Mouse (Mus musculus) forebrain, embryonic 14.5 days (tissue): ENCODE results near the gene Tex9. TPM values are rescaled to one million over a fixed set of nuclear protein-coding genes. Genes with fewer than 3 reads are reported as not detected.
A peak's percentile ranks its signal among the peaks of the same experiment; 100 is the strongest.

Source experiments
- ATAC-seq: fragments of 200-750 bp; cut with Nextera tagmentation; 2 replicates; pipeline ENCODE4 v1.8.0; 2017; ENCODE audit warnings: mild to moderate bottlenecking, moderate library complexity
- DNase-seq: peaks from one replicate; pipeline ENCODE4 v3.0.0-alpha.2; 2015; ENCODE audit warnings: low spot score
- H3K27ac ChIP-seq: fragments of 300-500 bp; sonication (generic); 2 replicates; pipeline ENCODE4 v1.5.1; 2014; ENCODE audit warnings: low read depth, mild to moderate bottlenecking, control low read depth, low read length, moderate library complexity
- H3K27me3 ChIP-seq: fragments of 300-500 bp; sonication (generic); replicated peaks from 2 replicates; pipeline ENCODE4 v1.6.1; 2014; ENCODE audit warnings: low read length, control low read depth, mixed read lengths; ENCODE audit not compliant: control insufficient read depth, insufficient read depth
- H3K36me3 ChIP-seq: fragments of 300-500 bp; sonication (generic); 2 replicates; pipeline ENCODE4 v1.6.1; 2014; ENCODE audit warnings: low read length, control low read depth; ENCODE audit not compliant: control insufficient read depth, insufficient read depth
- H3K4me1 ChIP-seq: fragments of 300-500 bp; sonication (generic); 2 replicates; pipeline ENCODE4 v1.6.1; 2014; ENCODE audit warnings: antibody characterized with exemption, low read length, control low read depth; ENCODE audit not compliant: control insufficient read depth, insufficient read depth
- H3K4me2 ChIP-seq: fragments of 300-500 bp; sonication (generic); 2 replicates; pipeline ENCODE4 v1.6.1; 2014; ENCODE audit warnings: mild to moderate bottlenecking, control low read depth, low read length
- H3K4me3 ChIP-seq: fragments of 300-500 bp; sonication (generic); 2 replicates; pipeline ENCODE4 v1.5.1; 2014; ENCODE audit warnings: low read depth, low read length, control low read depth
- H3K9ac ChIP-seq: fragments of 300-500 bp; sonication (generic); 2 replicates; pipeline ENCODE4 v1.6.1; 2014; ENCODE audit warnings: mild to moderate bottlenecking, low read length, control low read depth, moderate library complexity
- H3K9me3 ChIP-seq: fragments of 300-500 bp; sonication (generic); replicated peaks from 2 replicates; pipeline ENCODE4 v1.6.1; 2016; ENCODE audit warnings: low read length, control low read depth, mixed read lengths; ENCODE audit not compliant: control insufficient read depth
- WGBS: fragments of 180-500 bp; shearing (Covaris S2); extraction: QIAGEN DNeasy Blood & Tissue Kit; methylation state at CpG from one replicate; pipeline ENCODE4 v1.1.7; 2014; 5-methylcytosine and 5-hydroxymethylcytosine counted together
- polyA plus RNA-seq: library from polyadenylated mRNA; unstranded; fragments of >200 nt; fragmentation: Nextera tagmentation; extraction: Ambion mirVana; gene quantifications from 2 replicates; pipeline ENCODE4 v1.2.1, GENCODE M21; 2014

The Tex9 gene
- polyA plus RNA-seq, 1 experiment from 2014 or later, result 35.3 TPM

DNA sequence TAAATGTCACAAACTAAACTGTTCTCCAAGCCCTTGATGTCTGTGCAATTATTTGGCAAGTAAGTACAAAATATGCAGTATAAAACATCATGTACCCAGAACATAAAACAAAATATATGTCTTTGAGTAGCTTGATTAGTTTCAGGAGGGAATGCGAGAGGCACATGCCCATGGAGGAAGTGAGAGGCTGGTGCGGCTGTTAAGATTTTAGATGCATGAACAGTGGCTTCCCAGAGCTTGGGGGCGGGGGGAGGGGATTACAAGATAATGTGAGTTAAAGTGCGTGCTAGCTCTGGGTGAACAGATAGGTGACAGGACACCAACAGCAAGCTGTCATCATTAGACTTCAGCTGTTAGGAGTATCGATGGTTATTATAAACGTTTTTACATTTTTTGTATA is 40.9 kb downstream of the Tex9 start:
- Histone ChIP-seq H3K36me3 (peaks cover 42% of the 10 kb centered on the region), H3K9me3 (no peaks in the 10 kb centered on the region), H3K27me3 (no peaks in the 10 kb centered on the region), H3K27ac (no peak overlapping the region), H3K4me1 (no peaks in the 10 kb centered on the region), H3K4me2 (no peak overlapping the region), H3K9ac (no peak overlapping the region), H3K4me3 (no peak overlapping the region)
- ATAC-seq (no peak), DNase-seq (no peak)
- 90% methylated on average over 6 of the region's 6 CpGs for WGBS

DNA sequence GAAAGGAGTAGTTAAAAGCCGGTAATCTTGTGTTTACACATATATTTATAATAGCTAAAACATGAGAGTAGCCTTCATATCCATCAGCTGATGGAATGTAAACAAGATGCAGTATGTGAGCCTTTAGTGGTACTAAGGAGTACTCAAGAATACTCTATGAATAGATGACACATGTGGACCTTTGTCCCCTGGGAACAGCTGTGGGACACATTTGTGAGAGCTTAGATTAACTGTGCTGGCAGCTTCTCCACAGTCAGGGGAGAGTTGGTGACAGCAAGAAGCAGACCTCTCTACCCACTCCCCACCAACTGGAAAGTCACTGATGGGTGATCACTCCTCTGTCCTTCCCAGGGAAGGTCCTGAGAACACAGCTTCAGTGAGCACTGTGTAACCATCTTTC is 41.6 kb downstream of the Tex9 start:
- Histone ChIP-seq H3K36me3 (peaks cover 43% of the 10 kb centered on the region), H3K4me3 (no peak overlapping the region), H3K4me1 (no peaks in the 10 kb centered on the region), H3K9me3 (no peaks in the 10 kb centered on the region), H3K4me2 (no peak overlapping the region), H3K27ac (no peak overlapping the region), H3K27me3 (no peaks in the 10 kb centered on the region), H3K9ac (no peak overlapping the region)
- ATAC-seq, result no peak
- DNase-seq, result no peak
- 92% methylated on average over 1 of the region's 1 CpGs for WGBS

DNA sequence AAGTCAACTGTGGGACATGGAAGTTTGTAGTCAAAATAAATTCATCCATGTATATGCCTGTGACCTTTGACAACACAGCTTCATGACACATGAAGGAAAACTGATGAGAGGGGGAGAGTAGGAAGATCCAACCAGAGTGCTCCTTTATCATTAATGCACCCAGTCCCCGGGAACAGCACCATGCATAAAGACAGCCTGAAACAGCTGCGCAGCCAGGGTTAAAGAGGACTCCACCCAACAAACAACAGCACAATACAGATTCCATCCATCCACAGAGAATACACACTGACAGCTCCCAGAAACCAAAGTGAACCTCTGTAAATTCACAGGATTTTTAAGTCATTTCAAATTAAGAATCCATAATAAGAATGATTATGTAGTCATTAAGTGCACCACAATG is 42.2 kb downstream of the Tex9 start:
- H3K4me3 ChIP-seq, result no peak overlapping the region
- no peak overlapping the region for H3K4me2 ChIP-seq
- H3K36me3 ChIP-seq, result peaks cover 41% of the 10 kb centered on the region
- no peak overlapping the region for H3K27ac ChIP-seq
- DNase-seq (no peak), ATAC-seq (no peak)
- no peaks in the 10 kb centered on the region for H3K4me1 ChIP-seq
- H3K27me3 ChIP-seq, result no peaks in the 10 kb centered on the region
- 100% methylated on average over 2 of the region's 2 CpGs for WGBS
- H3K9me3 ChIP-seq, result no peaks in the 10 kb centered on the region
- H3K9ac ChIP-seq, result no peak overlapping the region

DNA sequence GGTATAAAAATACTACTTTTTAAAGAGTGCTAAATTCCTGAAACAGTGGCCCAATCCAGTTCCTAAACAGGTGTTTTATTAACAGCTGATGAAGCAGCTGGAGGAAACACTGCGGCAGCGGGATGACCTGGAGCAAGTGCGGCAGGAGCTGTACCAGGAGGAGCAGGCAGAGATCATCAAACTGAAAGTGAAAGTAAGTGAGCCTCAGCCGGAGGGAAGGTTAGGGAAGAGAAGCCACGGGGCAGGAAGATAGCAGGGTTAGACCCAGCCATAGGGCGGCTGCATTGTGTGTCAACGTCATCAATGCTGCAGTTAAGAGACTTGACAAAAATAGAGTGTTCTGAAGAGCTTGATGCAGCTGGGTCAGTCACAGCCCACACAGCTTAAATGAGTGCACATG is 42.6 kb downstream of the Tex9 start:
- Histone ChIP-seq H3K27ac (no peak overlapping the region), H3K4me2 (no peak overlapping the region), H3K4me3 (no peak overlapping the region), H3K36me3 (peaks cover 40% of the 10 kb centered on the region), H3K9ac (no peak overlapping the region), H3K4me1 (no peaks in the 10 kb centered on the region), H3K9me3 (no peaks in the 10 kb centered on the region), H3K27me3 (no peaks in the 10 kb centered on the region)
- no peak for ATAC-seq
- 92% methylated on average over 7 of the region's 7 CpGs for WGBS
- no peak for DNase-seq

DNA sequence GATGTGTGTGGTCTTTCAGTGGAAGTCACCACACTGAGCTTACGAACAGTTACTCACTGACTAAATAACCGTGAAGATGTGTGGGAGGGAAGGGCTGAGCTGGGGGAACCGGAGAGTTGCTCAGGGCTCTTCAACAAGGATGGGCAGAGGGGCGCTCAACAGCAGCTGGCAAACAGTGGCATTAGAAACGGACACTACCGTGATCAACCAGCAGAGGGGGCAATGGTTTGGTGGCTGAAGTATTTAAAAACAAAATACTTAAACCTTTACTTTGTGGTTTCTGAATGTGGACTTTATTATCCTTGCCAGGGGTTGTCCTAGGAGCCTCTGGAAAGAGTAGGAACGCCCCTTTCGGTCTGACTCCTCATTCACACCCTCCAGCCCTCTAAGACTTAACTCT is 44.0 kb downstream of the Tex9 start:
- Histone ChIP-seq H3K9me3 (no peaks in the 10 kb centered on the region), H3K36me3 (peaks cover 35% of the 10 kb centered on the region), H3K4me1 (no peaks in the 10 kb centered on the region), H3K4me2 (no peak overlapping the region), H3K9ac (no peak overlapping the region), H3K27me3 (no peaks in the 10 kb centered on the region), H3K4me3 (no peak overlapping the region), H3K27ac (no peak overlapping the region)
- WGBS, result 56% methylated on average over 8 of the region's 8 CpGs
- ATAC-seq (no peak), DNase-seq (peak; percentile 42)

DNA sequence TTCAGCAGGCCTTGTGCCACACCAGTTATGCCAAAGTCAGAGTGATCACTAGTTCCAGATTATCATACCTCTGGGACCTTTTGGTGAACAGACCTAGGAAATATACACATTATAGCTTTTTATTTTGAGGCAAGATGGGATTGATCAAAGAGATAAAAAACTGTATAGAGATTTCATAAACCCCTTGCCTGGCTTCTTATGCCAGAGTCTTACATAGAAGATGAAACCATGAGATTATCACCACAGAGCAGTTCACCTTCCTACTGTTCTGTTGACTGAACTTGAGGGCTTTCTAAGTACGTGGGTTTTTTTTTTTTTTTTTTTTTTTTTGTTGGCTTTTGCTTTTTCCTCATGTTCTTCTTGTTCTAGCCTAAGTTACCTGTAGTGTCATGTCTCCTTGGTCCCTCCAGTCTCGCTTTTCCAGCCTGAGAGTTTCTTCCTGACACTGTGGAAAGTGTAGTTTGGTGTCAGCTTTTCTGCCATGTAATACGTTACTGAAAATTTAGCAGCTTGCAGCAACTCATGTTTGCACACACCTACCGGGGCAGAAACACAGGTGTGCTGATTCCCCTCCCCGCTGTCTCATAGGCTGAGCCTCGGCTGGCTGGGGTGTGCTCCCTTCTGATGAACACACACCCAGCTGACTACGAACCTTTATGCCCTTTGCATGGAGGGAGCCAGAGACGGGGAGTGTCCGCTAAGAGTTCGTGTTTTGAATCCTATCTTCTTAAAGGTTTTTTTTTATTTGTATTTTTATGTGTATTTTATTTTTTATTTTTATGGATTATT is 49.9 kb downstream of the Tex9 start:
- Histone ChIP-seq H3K4me2 (no peak overlapping the region), H3K4me1 (0 out of 2 replicates have a peak, but pooled peaks cover 4% of the 10 kb centered on the region), H3K9me3 (no peaks in the 10 kb centered on the region), H3K27ac (no peak overlapping the region), H3K4me3 (no peak overlapping the region), H3K27me3 (no peaks in the 10 kb centered on the region), H3K9ac (no peak overlapping the region), H3K36me3 (peaks cover 14% of the 10 kb centered on the region; the same call in 1 of the 2 replicates)
- ATAC-seq, result no peak
- DNase-seq, result no peak
- 96% methylated on average over 10 of the region's 10 CpGs for WGBS

DNA sequence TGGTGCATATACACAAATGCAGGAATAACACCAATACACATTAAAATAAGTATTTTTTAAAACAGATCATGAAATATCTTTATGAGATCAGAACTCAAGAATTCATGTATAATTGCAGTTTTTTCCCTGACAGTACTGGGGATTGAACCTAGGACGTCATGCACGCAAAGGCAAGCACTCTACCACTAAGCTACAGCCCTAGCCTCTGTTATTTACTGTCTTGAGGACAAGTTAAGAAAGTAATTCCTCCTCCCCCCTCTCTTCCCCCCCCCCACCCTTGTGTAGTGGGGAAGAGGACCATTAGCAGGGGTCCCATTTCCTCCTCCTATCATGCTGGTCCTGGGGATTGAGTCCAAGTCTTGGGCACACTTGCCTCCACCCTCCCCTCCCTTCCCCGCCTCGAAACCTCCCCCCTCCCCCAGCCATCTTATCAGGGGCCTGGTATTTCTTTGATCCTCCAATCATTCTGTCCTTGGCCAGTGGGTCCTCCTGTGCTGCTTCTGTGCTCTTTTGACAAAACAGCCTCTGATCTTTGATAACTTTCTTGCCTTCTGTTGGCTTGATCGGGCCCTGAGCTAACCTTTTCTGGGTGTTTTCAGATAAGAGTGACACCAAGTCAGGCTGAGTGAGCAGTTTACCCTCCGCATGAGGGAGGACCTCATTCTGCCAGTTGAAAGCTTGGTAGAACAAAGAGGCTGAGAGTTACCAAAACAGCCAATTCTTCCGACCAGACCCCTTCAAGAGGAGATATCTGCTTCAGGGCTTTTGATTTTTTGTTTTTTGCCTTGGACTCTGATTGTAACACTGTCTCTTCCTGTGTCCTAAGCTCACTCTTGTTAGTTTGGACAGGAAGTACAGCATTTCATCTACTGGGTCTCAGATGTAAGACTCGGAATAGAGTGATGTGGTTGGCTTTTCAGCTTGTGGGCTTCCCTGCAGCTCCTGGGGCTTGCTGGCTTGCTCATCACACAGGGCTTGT is 50.8 kb downstream of the Tex9 start:
- Histone ChIP-seq H3K9me3 (no peaks in the 10 kb centered on the region), H3K4me2 (no peak overlapping the region), H3K36me3 (peaks cover 8% of the 10 kb centered on the region; the same call in 1 of the 2 replicates), H3K9ac (no peak overlapping the region), H3K27ac (no peak overlapping the region), H3K27me3 (no peaks in the 10 kb centered on the region), H3K4me1 (0 out of 2 replicates have a peak, but pooled peaks cover 4% of the 10 kb centered on the region), H3K4me3 (no peak overlapping the region)
- 82% methylated on average over 8 of the region's 8 CpGs for WGBS
- DNase-seq, result no peak
- no peak for ATAC-seq

DNA sequence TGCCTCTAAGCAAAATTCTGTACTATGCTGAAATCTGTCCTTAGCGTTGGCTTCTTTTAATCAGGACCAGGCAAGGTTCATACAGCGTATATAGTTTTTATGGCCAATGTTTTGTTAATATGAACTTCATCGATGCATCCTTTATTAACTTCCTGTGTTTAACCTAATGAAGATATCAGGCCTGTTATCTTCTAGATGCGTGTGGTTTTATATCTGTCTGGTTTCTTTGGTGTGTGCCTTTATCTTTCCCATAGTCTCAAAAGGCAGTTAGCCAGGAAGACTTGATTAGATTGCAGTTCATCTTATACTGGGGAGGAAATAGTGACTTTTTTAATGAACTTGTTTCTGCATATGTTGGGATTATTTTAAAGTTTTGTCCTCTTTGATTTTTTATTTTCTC is 51.7 kb downstream of the Tex9 start:
- H3K9me3 ChIP-seq, result no peaks in the 10 kb centered on the region
- no peak overlapping the region for H3K4me2 ChIP-seq
- ATAC-seq (no peak), DNase-seq (no peak)
- 94% methylated on average over 4 of the region's 4 CpGs for WGBS
- H3K4me1 ChIP-seq, result 0 out of 2 replicates have a peak, but pooled peaks cover 4% of the 10 kb centered on the region
- H3K9ac ChIP-seq, result no peak overlapping the region
- no peak overlapping the region for H3K4me3 ChIP-seq
- H3K36me3 ChIP-seq, result 0 out of 2 replicates have a peak, but pooled peaks cover 5% of the 10 kb centered on the region
- H3K27me3 ChIP-seq, result no peaks in the 10 kb centered on the region
- no peak overlapping the region for H3K27ac ChIP-seq
